In the genomic region with DNA sequence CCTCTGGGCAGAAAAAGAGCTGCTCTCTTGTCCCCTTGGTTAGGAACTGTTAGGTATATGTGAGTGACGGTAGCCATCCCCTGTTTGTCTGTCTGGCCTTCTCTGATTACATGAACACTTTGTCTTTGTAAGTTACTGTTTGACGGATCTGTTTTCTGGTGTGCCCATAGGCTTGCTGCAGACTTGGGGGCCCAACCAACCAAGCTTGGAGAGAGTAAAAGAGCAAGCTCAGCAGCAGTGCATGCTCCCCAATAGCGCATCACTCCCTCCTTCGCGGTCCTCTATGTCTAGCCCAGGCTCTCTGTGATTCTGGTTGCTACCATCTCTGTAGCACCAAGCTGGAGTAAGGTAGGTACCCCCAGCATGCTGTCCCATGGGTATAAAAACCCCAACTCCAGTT, we compare ENCODE assay signal across 17 mouse cellular contexts. TPM values are rescaled to one million over a fixed set of nuclear protein-coding genes. Genes with fewer than 3 reads are reported as not detected.
DNase-seq lines count a peak whose midpoint lies in the region; ATAC-seq lines count a peak whose summit lies in the region.
"Had no signal": no experiment of that assay in that cellular context is flagged by ENCODE, and none has a peak within 500 bp of the region (broad histone marks: within the 10 kb centered on the region; RNA-seq: fewer than 3 reads in every experiment).

No protein-coding gene starts in this region.

- DNase-seq in kidney, adult 18-20 months, result peak; percentile 41
- DNase-seq in kidney, adult 9 months, result no peak
- DNase-seq in kidney, postnatal 14 days, result peak; percentile 20
- no peak for DNase-seq in retina, embryonic 14.5 days (ENCODE audit: low spot score)
- DNase-seq: adrenal gland, adult 8-10 months; cerebellum, adult 11-12 months; cerebellum, adult 9-10 months; cerebellum, postnatal 25 days; gastrocnemius, postnatal 36 days; heart, adult 2 months; heart, postnatal 36 days had no signal

- no peak overlapping the region for H3K9ac ChIP-seq in kidney, embryonic 15.5 days
- no peak overlapping the region for H3K9ac ChIP-seq in midbrain, embryonic 15.5 days
- H3K9ac ChIP-seq: embryonic facial prominence, embryonic 12.5 days; forebrain, embryonic 15.5 days; heart, embryonic 13.5 days; hindbrain, embryonic 15.5 days had no signal

- H3K4me3 ChIP-seq in kidney, embryonic 15.5 days (replicated peaks), result no peak overlapping the region
- no peak overlapping the region for H3K4me3 ChIP-seq in midbrain, embryonic 15.5 days
- H3K4me3 ChIP-seq: embryonic facial prominence, embryonic 12.5 days; forebrain, embryonic 15.5 days; heart, adult 2 months; heart, embryonic 13.5 days; hindbrain, embryonic 15.5 days had no signal

- peak; percentile 49; the same call in 1 of the 2 replicates for ATAC-seq in kidney, embryonic 15.5 days (replicated peaks; ENCODE audit: low FRiP score)
- no peak for ATAC-seq in midbrain, embryonic 15.5 days (replicated peaks)
- ATAC-seq: forebrain, embryonic 15.5 days had no signal

- no peak overlapping the region for H3K27ac ChIP-seq in kidney, embryonic 15.5 days
- H3K27ac ChIP-seq in midbrain, embryonic 15.5 days, result no peak overlapping the region
- H3K27ac ChIP-seq: embryonic facial prominence, embryonic 12.5 days; forebrain, embryonic 15.5 days; heart, adult 2 months; heart, embryonic 13.5 days; hindbrain, embryonic 15.5 days had no signal

- 85% methylated on average over 5 of the region's 5 CpGs for WGBS in kidney, embryonic 15.5 days
- 89% methylated on average over 5 of the region's 5 CpGs for WGBS in midbrain, embryonic 15.5 days

- no peaks in the 10 kb centered on the region for H3K36me3 ChIP-seq in kidney, embryonic 15.5 days
- H3K36me3 ChIP-seq in midbrain, embryonic 15.5 days (replicated peaks), result no peaks in the 10 kb centered on the region
- H3K36me3 ChIP-seq: embryonic facial prominence, embryonic 12.5 days; forebrain, embryonic 15.5 days; heart, embryonic 13.5 days; hindbrain, embryonic 15.5 days had no signal

- 0 out of 2 replicates have a peak, but pooled peaks cover 4% of the 10 kb centered on the region for H3K9me3 ChIP-seq in kidney, embryonic 15.5 days (replicated peaks)
- H3K9me3 ChIP-seq in midbrain, embryonic 15.5 days, result peaks cover 5% of the 10 kb centered on the region; the same call in 1 of the 2 replicates
- H3K9me3 ChIP-seq: hindbrain, embryonic 15.5 days had no signal

- H3K4me2 ChIP-seq in kidney, embryonic 15.5 days, result no peak overlapping the region
- no peak overlapping the region for H3K4me2 ChIP-seq in midbrain, embryonic 15.5 days
- H3K4me2 ChIP-seq: embryonic facial prominence, embryonic 12.5 days; forebrain, embryonic 15.5 days; heart, embryonic 13.5 days; hindbrain, embryonic 15.5 days had no signal

- H3K4me1 ChIP-seq in kidney, embryonic 15.5 days, result no peaks in the 10 kb centered on the region
- H3K4me1 ChIP-seq in midbrain, embryonic 15.5 days, result no peaks in the 10 kb centered on the region
- H3K4me1 ChIP-seq: embryonic facial prominence, embryonic 12.5 days; forebrain, embryonic 15.5 days; heart, embryonic 13.5 days; hindbrain, embryonic 15.5 days had no signal

- no peaks in the 10 kb centered on the region for H3K27me3 ChIP-seq in kidney, embryonic 15.5 days
- no peaks in the 10 kb centered on the region for H3K27me3 ChIP-seq in midbrain, embryonic 15.5 days (replicated peaks)
- H3K27me3 ChIP-seq: forebrain, embryonic 15.5 days; heart, embryonic 13.5 days; hindbrain, embryonic 15.5 days had no signal

RNA-seq across cellular contexts. Expression of a gene that starts 9.1 kb away (rescaled TPM):
- 32.6 and 34.0 TPM in 2 replicates for polyA plus RNA-seq in kidney, embryonic 15.5 days (2015; fragmentation: Nextera tagmentation; extraction: Ambion mirVana)
- 101 and 103 TPM in 2 replicates for polyA plus RNA-seq in midbrain, embryonic 15.5 days (2015; fragmentation: Nextera tagmentation; extraction: Ambion mirVana)

Comparison
In these comparisons a context has a peak if more than half of its experiments do, and no peak if none do; other contexts are left out.
1. DNase-seq: peak in kidney, adult 18-20 months (single experiment) and kidney, postnatal 14 days (single experiment); none in kidney, adult 9 months (single experiment) and retina, embryonic 14.5 days (single experiment).